14 mouse cellular contexts compared by ENCODE assay signal in genomic region chr3:33982746-33983145, GRCm38 (mm10).
"Had no signal": no experiment of that assay in that cellular context is flagged by ENCODE, and none has a peak within 500 bp of the region (broad histone marks: within the 10 kb centered on the region; RNA-seq: fewer than 3 reads in every experiment).

No protein-coding gene starts in this region.

- H3K27ac ChIP-seq: limb, embryonic 13.5 days; liver, embryonic 14.5 days; midbrain, embryonic 10.5 days; neural tube, embryonic 15.5 days; stomach, postnatal 0 days had no signal

- H3K4me3 ChIP-seq: limb, embryonic 13.5 days; midbrain, embryonic 10.5 days; myocyte; neural tube, embryonic 15.5 days had no signal

- H3K36me3 ChIP-seq: limb, embryonic 13.5 days; midbrain, embryonic 10.5 days; neural tube, embryonic 15.5 days had no signal

- DNase-seq: kidney, postnatal 10 days; kidney, postnatal 4 days; left cerebral cortex, postnatal 4 days; lung, adult 18-20 months; midbrain, embryonic 14.5 days; right cerebral cortex, adult 18-20 months; right cerebral cortex, postnatal 25 days; thymus, postnatal 4 days had no signal

- H3K4me1 ChIP-seq: limb, embryonic 13.5 days; midbrain, embryonic 10.5 days; neural tube, embryonic 15.5 days had no signal

- H3K27me3 ChIP-seq: limb, embryonic 13.5 days; neural tube, embryonic 15.5 days had no signal

- H3K9ac ChIP-seq: limb, embryonic 13.5 days; liver, embryonic 14.5 days; neural tube, embryonic 15.5 days had no signal

- H3K4me2 ChIP-seq: limb, embryonic 13.5 days; neural tube, embryonic 15.5 days had no signal

- H3K9me3 ChIP-seq: limb, embryonic 13.5 days; midbrain, embryonic 10.5 days; neural tube, embryonic 15.5 days had no signal
